19 mouse cellular contexts compared by ENCODE assay signal in genomic region chr15:52095629-52096190, GRCm38 (mm10).
DNase-seq lines count a peak whose midpoint lies in the region; ATAC-seq lines count a peak whose summit lies in the region.
"Had no signal": no experiment of that assay in that cellular context is flagged by ENCODE, and none has a peak within 500 bp of the region (broad histone marks: within the 10 kb centered on the region; RNA-seq: fewer than 3 reads in every experiment).

No protein-coding gene starts in this region.

- 0 out of 2 replicates have a peak, but pooled peaks have one; percentile 67 for ATAC-seq in kidney, embryonic 16.5 days (ENCODE audit: low FRiP score, low TSS enrichment)
- 0 out of 2 replicates have a peak, but pooled peaks have one; percentile 42 for ATAC-seq in limb, embryonic 12.5 days (ENCODE audit: insufficient number of reproducible peaks, insufficient read depth, low FRiP score, low TSS enrichment, low read depth)
- ATAC-seq: activated CD4-positive, CD25-positive, alpha-beta regulatory T cell, adult 4 months; forebrain, embryonic 13.5 days; forebrain, embryonic 15.5 days; forebrain, postnatal 0 days had no signal

- WGBS in kidney, embryonic 16.5 days, result 18% methylated on average over 6 of the region's 6 CpGs
- WGBS in limb, embryonic 12.5 days, result 32% methylated on average over 6 of the region's 6 CpGs
- 81% methylated on average over 6 of the region's 6 CpGs for WGBS in limb, embryonic 10.5 days

- no peak overlapping the region for H3K9ac ChIP-seq in kidney, embryonic 16.5 days (replicated peaks; ENCODE audit: low read length)
- no peak overlapping the region for H3K9ac ChIP-seq in limb, embryonic 12.5 days (replicated peaks)
- H3K9ac ChIP-seq: embryonic facial prominence, embryonic 12.5 days; forebrain, embryonic 13.5 days; forebrain, embryonic 15.5 days; forebrain, postnatal 0 days had no signal

- no peaks in the 10 kb centered on the region for H3K9me3 ChIP-seq in kidney, embryonic 16.5 days (ENCODE audit: low read length)
- H3K9me3 ChIP-seq in limb, embryonic 12.5 days, result no peaks in the 10 kb centered on the region
- H3K9me3 ChIP-seq in limb, embryonic 10.5 days (replicated peaks), result no peaks in the 10 kb centered on the region
- H3K9me3 ChIP-seq: embryonic facial prominence, embryonic 10.5 days; embryonic facial prominence, embryonic 12.5 days; forebrain, embryonic 13.5 days; forebrain, embryonic 15.5 days had no signal

- H3K36me3 ChIP-seq in kidney, embryonic 16.5 days (ENCODE audit: insufficient read depth, low read length), result no peaks in the 10 kb centered on the region
- H3K36me3 ChIP-seq in limb, embryonic 12.5 days, result no peaks in the 10 kb centered on the region
- no peaks in the 10 kb centered on the region for H3K36me3 ChIP-seq in limb, embryonic 10.5 days
- H3K36me3 ChIP-seq: embryonic facial prominence, embryonic 10.5 days; embryonic facial prominence, embryonic 12.5 days; forebrain, embryonic 15.5 days had no signal

- no peaks in the 10 kb centered on the region for H3K4me1 ChIP-seq in kidney, embryonic 16.5 days (ENCODE audit: insufficient read depth, low read length)
- no peaks in the 10 kb centered on the region for H3K4me1 ChIP-seq in limb, embryonic 12.5 days (replicated peaks)
- H3K4me1 ChIP-seq in limb, embryonic 10.5 days, result no peaks in the 10 kb centered on the region
- H3K4me1 ChIP-seq: embryonic facial prominence, embryonic 10.5 days; embryonic facial prominence, embryonic 12.5 days; forebrain, embryonic 13.5 days; forebrain, embryonic 15.5 days had no signal

- DNase-seq in kidney, postnatal 25 days, result no peak
- DNase-seq in limb, embryonic 10.5 days (ENCODE audit: low spot score), result no peak
- no peak for DNase-seq in yolk sac, embryonic 10.5 days (ENCODE audit: low spot score)
- DNase-seq: adrenal gland, adult 8-10 months; adrenal gland, postnatal 14 days; adrenal gland, postnatal 36 days; cerebellum, adult 11-12 months; cerebellum, adult 2 months; cerebellum, adult 9-10 months; cerebellum, postnatal 10 days; cerebellum, postnatal 25 days; forebrain, postnatal 0 days had no signal

- no peak overlapping the region for H3K27ac ChIP-seq in kidney, embryonic 16.5 days (ENCODE audit: low read length)
- H3K27ac ChIP-seq in limb, embryonic 12.5 days, result no peak overlapping the region
- no peak overlapping the region for H3K27ac ChIP-seq in limb, embryonic 10.5 days
- H3K27ac ChIP-seq: embryonic facial prominence, embryonic 10.5 days; embryonic facial prominence, embryonic 12.5 days; forebrain, embryonic 13.5 days; forebrain, embryonic 15.5 days had no signal

- no peak overlapping the region for H3K4me3 ChIP-seq in kidney, embryonic 16.5 days (ENCODE audit: low read length)
- no peak overlapping the region for H3K4me3 ChIP-seq in limb, embryonic 12.5 days (replicated peaks)
- H3K4me3 ChIP-seq in limb, embryonic 10.5 days, result no peak overlapping the region
- H3K4me3 ChIP-seq: embryonic facial prominence, embryonic 10.5 days; embryonic facial prominence, embryonic 12.5 days; forebrain, embryonic 13.5 days; forebrain, embryonic 15.5 days had no signal

- H3K4me2 ChIP-seq in kidney, embryonic 16.5 days (replicated peaks; ENCODE audit: low read depth, low read length), result no peak overlapping the region
- H3K4me2 ChIP-seq in limb, embryonic 12.5 days, result no peak overlapping the region
- H3K4me2 ChIP-seq: embryonic facial prominence, embryonic 12.5 days; forebrain, embryonic 13.5 days; forebrain, embryonic 15.5 days had no signal

- peaks cover 3% of the 10 kb centered on the region; the same call in 1 of the 2 replicates for H3K27me3 ChIP-seq in kidney, embryonic 16.5 days (ENCODE audit: insufficient read depth, low read length)
- peaks cover 3% of the 10 kb centered on the region; the same call in 1 of the 2 replicates for H3K27me3 ChIP-seq in limb, embryonic 12.5 days
- no peaks in the 10 kb centered on the region for H3K27me3 ChIP-seq in limb, embryonic 10.5 days (ENCODE audit: low read depth, poor library complexity, severe bottlenecking)
- H3K27me3 ChIP-seq: embryonic facial prominence, embryonic 12.5 days; forebrain, embryonic 13.5 days; forebrain, embryonic 15.5 days had no signal
